Mouse (Mus musculus): ENCODE results near the gene Rassf2. TPM values are rescaled to one million over a fixed set of nuclear protein-coding genes. Genes with fewer than 3 reads are reported as not detected.

Rassf2 gene
- polyA plus RNA-seq, 1 experiment from 2014 or later = 3.0 TPM

DNA sequence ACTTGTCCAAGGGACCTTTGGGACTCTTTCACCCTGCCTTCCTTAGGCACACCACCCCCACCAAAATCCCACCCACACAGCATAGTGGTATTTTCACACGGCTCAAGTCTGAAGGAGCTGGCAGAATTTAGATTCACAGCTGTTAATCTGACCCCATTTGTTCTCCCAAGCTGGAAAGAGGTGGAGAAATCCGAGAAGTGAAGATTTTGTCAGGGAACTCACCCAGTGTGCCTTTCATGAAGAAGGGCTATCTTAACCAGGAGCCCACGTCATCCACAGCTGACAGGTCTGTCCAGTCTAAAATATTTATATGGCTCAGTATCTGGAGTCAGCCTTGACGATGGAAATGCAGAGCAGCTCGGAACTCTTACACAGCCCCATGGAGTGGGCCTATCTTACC lies 6.3 kb upstream of the Rassf2 start:
- no peak for ATAC-seq
- Histone ChIP-seq H3K27ac (ENCODE audit: low read depth) (no peak overlapping the region), H3K4me1 (ENCODE audit: insufficient read depth) (peaks cover 13% of the 10 kb centered on the region), H3K9ac (replicated peaks) (no peak overlapping the region), H3K4me2 (ENCODE audit: low read depth, low read length) (no peak overlapping the region), H3K4me3 (ENCODE audit: low read depth, low read length) (no peak overlapping the region), H3K9me3 (ENCODE audit: low read length) (no peaks in the 10 kb centered on the region), H3K36me3 (replicated peaks; ENCODE audit: insufficient read depth, low read length) (no peaks in the 10 kb centered on the region), H3K27me3 (ENCODE audit: insufficient read depth, low read length) (0 out of 2 replicates have a peak, but pooled peaks cover under 1% of the 10 kb centered on the region)
- 84% methylated on average over 5 of the region's 5 CpGs for WGBS (ENCODE audit: insufficient replicate concordance)
- no peak for DNase-seq
- TF ChIP-seq CTCF (IDR thresholded peaks at IDR 0.05; ENCODE audit: low read depth) = no peak

DNA sequence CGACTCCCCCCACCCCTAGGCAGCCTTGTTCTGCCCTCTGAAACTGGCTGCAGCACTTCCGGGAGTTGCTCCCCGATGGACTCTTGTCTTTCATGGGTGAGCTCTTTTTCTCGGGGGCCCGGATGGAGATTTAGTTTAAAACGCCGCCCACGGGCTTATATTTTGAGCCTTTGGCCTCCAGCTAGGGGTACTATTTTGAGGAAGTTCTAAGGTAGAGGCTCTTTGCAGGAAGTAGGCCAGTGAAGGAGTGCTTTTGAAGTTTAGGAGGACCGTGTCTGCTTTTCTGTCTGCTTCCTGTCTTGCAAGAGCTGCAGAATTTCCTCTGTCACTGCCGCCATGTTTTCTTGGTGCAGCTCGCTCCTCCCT lies 5.4 kb upstream of the Rassf2 start:
- peak overlapping the region; percentile 74 for H3K27ac ChIP-seq (ENCODE audit: low read depth)
- TF ChIP-seq CTCF (IDR thresholded peaks at IDR 0.05; ENCODE audit: low read depth) = no peak
- no peak for TF ChIP-seq EP300 (IDR thresholded peaks at IDR 0.05; ENCODE audit: low read depth)
- H3K4me1 ChIP-seq (ENCODE audit: insufficient read depth) = peaks cover 15% of the 10 kb centered on the region
- H3K4me3 ChIP-seq (ENCODE audit: low read depth, low read length) = no peak overlapping the region
- 35% methylated on average over 11 of the region's 11 CpGs for WGBS (ENCODE audit: insufficient replicate concordance)
- no peak for ATAC-seq
- 0 out of 2 replicates have a peak, but pooled peaks cover 5% of the 10 kb centered on the region for H3K27me3 ChIP-seq (ENCODE audit: insufficient read depth, low read length)
- no peaks in the 10 kb centered on the region for H3K9me3 ChIP-seq (ENCODE audit: low read length)
- no peaks in the 10 kb centered on the region for H3K36me3 ChIP-seq (replicated peaks; ENCODE audit: insufficient read depth, low read length)
- no peak overlapping the region for H3K4me2 ChIP-seq (ENCODE audit: low read depth, low read length)
- no peak overlapping the region for H3K9ac ChIP-seq (replicated peaks)
- DNase-seq = no peak

DNA sequence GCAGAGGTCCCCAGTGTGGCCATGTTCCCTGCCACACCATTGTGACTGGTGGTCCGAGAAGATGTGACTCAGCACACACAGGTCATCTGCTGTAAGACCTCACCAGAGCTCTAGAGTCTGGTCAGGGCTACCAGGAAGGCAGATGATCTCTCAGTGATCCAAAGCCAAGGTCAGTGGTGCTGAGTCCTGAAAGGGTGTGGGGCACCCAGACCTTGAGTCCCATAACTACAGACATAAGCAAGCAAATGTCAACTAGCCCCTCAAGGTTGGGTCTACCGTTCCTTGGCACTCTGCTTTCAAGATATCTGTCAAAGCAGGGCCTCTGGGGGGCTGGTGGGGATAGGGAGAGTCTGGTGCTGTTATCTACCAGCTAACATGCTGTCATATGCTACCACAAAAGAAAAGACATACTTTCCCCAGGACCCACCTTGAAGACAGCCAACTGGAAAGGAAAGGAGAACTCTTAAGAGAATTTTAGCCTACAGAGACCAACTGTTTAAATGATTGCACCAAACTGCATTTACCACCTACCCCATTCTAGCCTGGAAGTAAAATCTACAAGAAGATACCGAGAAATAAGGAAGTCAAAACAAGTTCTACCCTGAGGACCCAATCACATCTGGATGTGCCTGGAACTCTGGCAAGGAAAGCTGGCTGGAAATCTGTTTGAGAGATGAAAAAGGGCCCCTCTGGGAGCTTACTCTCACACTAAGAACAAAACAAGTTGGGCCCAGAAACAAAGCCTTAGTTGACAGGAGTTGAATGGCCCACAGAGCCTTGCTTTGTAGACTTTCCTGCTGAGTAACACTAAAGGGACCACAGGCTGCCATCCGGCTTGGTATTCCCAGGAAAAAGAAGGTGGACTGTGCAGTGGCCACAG lies 4.8 kb upstream of the Rassf2 start:
- H3K27ac ChIP-seq (ENCODE audit: low read depth) = peak overlapping the region; percentile 74
- 0 out of 2 replicates have a peak, but pooled peaks have one; percentile 27 for ATAC-seq
- 45% methylated on average over 4 of the region's 4 CpGs for WGBS (ENCODE audit: insufficient replicate concordance)

DNA sequence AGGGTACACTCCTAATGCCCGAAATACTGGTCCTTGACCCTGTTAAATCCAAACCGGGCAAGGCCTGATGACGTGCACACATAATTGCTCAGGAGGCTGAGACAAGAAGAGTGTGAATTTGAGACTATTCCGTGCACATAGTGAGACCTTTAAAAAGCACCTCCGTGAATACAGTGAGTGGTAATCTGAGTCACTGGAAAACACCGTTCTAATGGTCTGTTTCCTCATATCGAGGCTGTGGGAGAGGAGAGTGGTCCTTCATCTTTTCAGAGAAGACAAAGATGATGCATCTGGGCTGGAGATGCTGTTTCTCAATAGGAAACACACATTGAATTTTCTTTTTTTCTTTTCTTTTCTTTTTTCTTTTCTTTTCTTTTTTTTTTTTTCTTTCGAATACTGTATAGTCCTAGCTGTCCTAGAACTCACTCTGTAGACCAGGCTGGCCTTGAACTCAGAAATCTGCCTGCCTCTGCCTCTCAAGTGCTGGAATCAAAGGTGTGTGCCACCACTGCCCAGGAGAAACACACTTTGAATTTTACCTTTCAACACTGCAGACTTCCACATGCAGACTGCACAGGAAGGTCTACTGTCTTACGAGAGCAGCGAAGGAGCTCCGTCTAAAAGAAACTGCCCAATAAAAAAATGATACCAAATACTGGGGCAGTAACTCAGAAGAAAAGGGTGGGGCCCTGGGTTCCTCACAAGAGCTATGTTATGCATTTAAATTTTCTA lies 1.5 kb upstream of the Rassf2 start:
- no peaks in the 10 kb centered on the region for H3K36me3 ChIP-seq (replicated peaks; ENCODE audit: insufficient read depth, low read length)
- 73% methylated on average over 11 of the region's 11 CpGs for WGBS (ENCODE audit: insufficient replicate concordance)
- H3K27ac ChIP-seq (ENCODE audit: low read depth) = no peak overlapping the region
- no peaks in the 10 kb centered on the region for H3K9me3 ChIP-seq (ENCODE audit: low read length)
- DNase-seq (no peak), ATAC-seq (no peak)
- no peak for TF ChIP-seq EP300 (IDR thresholded peaks at IDR 0.05; ENCODE audit: low read depth)
- no peak for TF ChIP-seq CTCF (IDR thresholded peaks at IDR 0.05; ENCODE audit: low read depth)
- peaks cover 21% of the 10 kb centered on the region for H3K4me1 ChIP-seq (ENCODE audit: insufficient read depth)
- H3K27me3 ChIP-seq (ENCODE audit: insufficient read depth, low read length) = peaks cover 19% of the 10 kb centered on the region; the same call in 1 of the 2 replicates
- no peak overlapping the region for H3K9ac ChIP-seq (replicated peaks)
- no peak overlapping the region for H3K4me2 ChIP-seq (ENCODE audit: low read depth, low read length)
- H3K4me3 ChIP-seq (ENCODE audit: low read depth, low read length) = no peak overlapping the region

More for the DNA sequence above, 4.8 kb upstream of the Rassf2 start:
- no peak overlapping the region for H3K9ac ChIP-seq (replicated peaks)
- H3K4me3 ChIP-seq (ENCODE audit: low read depth, low read length) = no peak overlapping the region
- H3K9me3 ChIP-seq (ENCODE audit: low read length) = no peaks in the 10 kb centered on the region
- H3K4me2 ChIP-seq (ENCODE audit: low read depth, low read length) = no peak overlapping the region
- no peaks in the 10 kb centered on the region for H3K36me3 ChIP-seq (replicated peaks; ENCODE audit: insufficient read depth, low read length)
- 0 out of 2 replicates have a peak, but pooled peaks cover 5% of the 10 kb centered on the region for H3K27me3 ChIP-seq (ENCODE audit: insufficient read depth, low read length)
- DNase-seq = no peak
- H3K4me1 ChIP-seq (ENCODE audit: insufficient read depth) = peaks cover 17% of the 10 kb centered on the region
- TF ChIP-seq EP300 (IDR thresholded peaks at IDR 0.05; ENCODE audit: low read depth) = no peak
- no peak for TF ChIP-seq CTCF (IDR thresholded peaks at IDR 0.05; ENCODE audit: low read depth)

DNA sequence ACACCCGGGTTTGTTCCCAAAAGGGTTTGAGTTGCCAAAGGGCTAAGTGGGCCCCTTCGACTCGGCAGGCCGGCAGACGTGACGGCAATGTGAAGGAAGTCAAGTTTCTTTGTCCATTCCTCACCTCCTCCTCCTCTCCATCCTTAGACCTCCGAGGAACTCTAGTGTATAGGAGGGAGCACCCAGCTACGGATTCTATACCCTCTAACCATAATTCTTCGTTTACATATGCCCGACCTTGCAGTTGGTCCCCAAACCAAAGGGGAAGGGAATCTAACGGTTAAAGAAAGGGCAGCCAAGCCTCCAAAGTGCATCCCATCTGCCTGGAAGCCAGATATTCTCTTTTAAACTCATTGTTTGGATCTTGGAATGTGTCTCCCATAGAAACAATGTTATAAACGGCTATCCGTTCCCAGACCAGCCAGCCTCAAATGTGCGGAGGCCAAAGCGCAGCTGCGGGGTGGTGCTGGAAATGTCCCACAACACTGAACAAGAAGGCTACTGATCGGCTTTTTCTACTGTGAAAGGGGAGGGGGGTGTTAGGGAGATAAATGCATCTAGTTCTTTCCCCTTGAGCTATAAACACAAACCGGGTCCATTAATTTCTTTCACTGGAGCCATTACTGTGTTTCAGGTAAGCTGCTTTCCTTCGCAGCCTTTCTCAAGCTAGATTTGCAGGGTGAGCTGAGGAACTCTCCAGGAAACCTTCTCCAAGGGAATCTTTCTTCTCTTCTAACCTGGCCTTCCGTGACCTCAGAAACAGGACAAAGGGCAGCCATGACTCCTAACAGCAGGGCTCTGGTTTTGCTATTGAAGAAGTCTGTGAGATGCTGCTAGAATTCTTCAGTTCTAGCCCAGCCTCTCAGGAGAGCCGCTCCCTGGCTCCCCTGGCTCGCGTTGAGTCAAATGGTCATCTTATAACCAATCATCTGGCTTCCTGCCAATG lies 633 bp upstream of the Rassf2 start:
- H3K9ac ChIP-seq (replicated peaks) = no peak overlapping the region
- peaks cover 19% of the 10 kb centered on the region; the same call in 1 of the 2 replicates for H3K27me3 ChIP-seq (ENCODE audit: insufficient read depth, low read length)
- H3K27ac ChIP-seq (ENCODE audit: low read depth) = peak overlapping the region; percentile 57
- DNase-seq (no peak), ATAC-seq (no peak)
- H3K4me2 ChIP-seq (ENCODE audit: low read depth, low read length) = peak overlapping the region; percentile 85
- H3K4me3 ChIP-seq (ENCODE audit: low read depth, low read length) = peak overlapping the region; percentile 64
- 35% methylated on average over 23 of the region's 23 CpGs for WGBS (ENCODE audit: insufficient replicate concordance)
- no peaks in the 10 kb centered on the region for H3K36me3 ChIP-seq (replicated peaks; ENCODE audit: insufficient read depth, low read length)
- no peak for TF ChIP-seq CTCF (IDR thresholded peaks at IDR 0.05; ENCODE audit: low read depth)
- no peak for TF ChIP-seq EP300 (IDR thresholded peaks at IDR 0.05; ENCODE audit: low read depth)
- peaks cover 21% of the 10 kb centered on the region for H3K4me1 ChIP-seq (ENCODE audit: insufficient read depth)
- no peaks in the 10 kb centered on the region for H3K9me3 ChIP-seq (ENCODE audit: low read length)
